Mouse (Mus musculus) layer of hippocampus, adult 2 months (tissue): ENCODE results near the gene Abcc9. TPM values are rescaled to one million over a fixed set of nuclear protein-coding genes. Genes with fewer than 3 reads are reported as not detected.

Source experiments
- DNase-seq, 2 experiments: peaks; one replicate each; pipeline ENCODE4 v3.0.0; 2022; ENCODE audit warnings: low spot score in 2 of 2
- H3K27ac ChIP-seq: fragments of 200-600 bp; 2 replicates; pipeline ENCODE4 v1.8.1; 2022
- H3K4me3 ChIP-seq: fragments of 200-600 bp; 2 replicates; pipeline ENCODE4 v1.8.1; 2022; ENCODE audit warnings: mild to moderate bottlenecking
- CTCF ChIP-seq: fragments of 200-600 bp; conservative IDR thresholded peaks from 2 replicates; pipeline ENCODE4 v1.8.1; 2022; ENCODE audit warnings: antibody characterized with exemption, mild to moderate bottlenecking, moderate library complexity
- total RNA-seq, 2 experiments: library from RNA; stranded (reverse); gene quantifications; 2 replicates each; pipeline ENCODE4 v1.2.3; 2021

Abcc9 gene
- total RNA-seq, 2 experiments from 2014 or later = 3.4 to 4.0 TPM

- no peak for TF ChIP-seq CTCF
Observed at GRCm38 (mm10) chr6:142635185-142635583, 66.9 kb downstream of the Abcc9 start.

GRCm38 (mm10) chr6:142634530-142635184 lies 67.5 kb downstream of the Abcc9 start:
- TF ChIP-seq CTCF = no peak
- DNase-seq = no peak

More at GRCm38 (mm10) chr6:142635185-142635583, 66.9 kb downstream of the Abcc9 start:
- Histone ChIP-seq H3K4me3 (no peak overlapping the region), H3K27ac (no peak overlapping the region)
- DNase-seq = no peak

GRCm38 (mm10) chr6:142623351-142623750 lies 78.8 kb downstream of the Abcc9 start:
- no peak for DNase-seq
- TF ChIP-seq CTCF = no peak
- H3K4me3 ChIP-seq = no peak overlapping the region
- no peak overlapping the region for H3K27ac ChIP-seq

More at GRCm38 (mm10) chr6:142634530-142635184, 67.5 kb downstream of the Abcc9 start:
- H3K27ac ChIP-seq = no peak overlapping the region
- H3K4me3 ChIP-seq = no peak overlapping the region

- H3K4me3 ChIP-seq = no peak overlapping the region
- DNase-seq = no peak
- no peak for TF ChIP-seq CTCF
- H3K27ac ChIP-seq = no peak overlapping the region
Observed at GRCm38 (mm10) chr6:142616659-142617058, 85.5 kb downstream of the Abcc9 start.

GRCm38 (mm10) chr6:142614324-142614723 lies 87.8 kb downstream of the Abcc9 start:
- DNase-seq = peak; percentile 26 to 49
- Histone ChIP-seq H3K4me3 (no peak overlapping the region), H3K27ac (no peak overlapping the region)
- no peak for TF ChIP-seq CTCF

- Histone ChIP-seq H3K27ac (no peak overlapping the region), H3K4me3 (no peak overlapping the region)
- no peak for DNase-seq
- TF ChIP-seq CTCF = no peak
Observed at GRCm38 (mm10) chr6:142612366-142612765, 89.7 kb downstream of the Abcc9 start.

GRCm38 (mm10) chr6:142609401-142610373 lies 92.4 kb downstream of the Abcc9 start:
- Histone ChIP-seq H3K4me3 (no peak overlapping the region), H3K27ac (no peak overlapping the region)
- DNase-seq = no peak
- TF ChIP-seq CTCF = no peak

GRCm38 (mm10) chr6:142607080-142607479 lies 95.0 kb downstream of the Abcc9 start:
- no peak for DNase-seq
- no peak overlapping the region for H3K27ac ChIP-seq
- H3K4me3 ChIP-seq = no peak overlapping the region
- TF ChIP-seq CTCF = no peak

- no peak for DNase-seq
- Histone ChIP-seq H3K27ac (no peak overlapping the region), H3K4me3 (no peak overlapping the region)
- no peak for TF ChIP-seq CTCF
Observed at GRCm38 (mm10) chr6:142602772-142603171, 99.3 kb downstream of the Abcc9 start.

- Histone ChIP-seq H3K4me3 (no peak overlapping the region), H3K27ac (no peak overlapping the region)
- TF ChIP-seq CTCF = no peak
- no peak for DNase-seq
Observed at GRCm38 (mm10) chr6:142578831-142579230, 123.3 kb downstream of the Abcc9 start.

GRCm38 (mm10) chr6:142577801-142578200 lies 124.3 kb downstream of the Abcc9 start:
- no peak overlapping the region for H3K4me3 ChIP-seq
- DNase-seq = no peak
- H3K27ac ChIP-seq = no peak overlapping the region
- TF ChIP-seq CTCF = no peak

GRCm38 (mm10) chr6:142572876-142573275 lies 129.2 kb downstream of the Abcc9 start:
- no peak for DNase-seq
- no peak overlapping the region for H3K4me3 ChIP-seq
- H3K27ac ChIP-seq = no peak overlapping the region
- no peak for TF ChIP-seq CTCF

GRCm38 (mm10) chr6:142571629-142572360 lies 130.3 kb downstream of the Abcc9 start:
- no peak for TF ChIP-seq CTCF
- H3K4me3 ChIP-seq = peak overlapping the region; percentile 53
- no peak overlapping the region for H3K27ac ChIP-seq
- no peak for DNase-seq
